Mouse (Mus musculus) induced T-regulatory cell, adult 2 months (primary cell): ENCODE measurements around the gene Erc2.
"Not testable (repeated sequence)": the region's sequence is repeated elsewhere in the genome, so short reads cannot be mapped to it uniquely, and the experiment has no call there.

Experiments
- DNase-seq: peaks from one replicate; pipeline ENCODE4 v3.0.0-alpha.2; 2012; ENCODE audit warnings: low read depth

The Erc2 gene

DNA sequence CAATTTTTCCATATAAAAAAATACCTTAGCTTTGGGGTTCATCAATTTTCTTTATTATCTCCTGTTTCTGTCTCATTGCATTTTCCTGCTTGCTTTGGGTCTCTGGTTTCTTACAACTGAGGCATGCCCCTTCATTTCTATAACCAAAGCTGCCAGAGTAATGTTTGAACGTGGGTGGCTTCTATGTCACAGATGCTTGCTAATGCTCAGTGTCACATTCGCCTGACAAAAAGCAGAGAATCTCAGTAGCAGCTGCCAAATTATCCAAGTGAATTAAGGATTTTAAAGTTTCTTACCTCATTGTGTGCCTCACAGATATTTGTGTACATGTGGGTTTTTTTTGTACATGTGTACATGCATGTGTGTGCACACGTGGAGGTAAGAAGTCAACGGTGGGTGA is 210.0 kb downstream of the Erc2 start:
- no peak for DNase-seq

DNA sequence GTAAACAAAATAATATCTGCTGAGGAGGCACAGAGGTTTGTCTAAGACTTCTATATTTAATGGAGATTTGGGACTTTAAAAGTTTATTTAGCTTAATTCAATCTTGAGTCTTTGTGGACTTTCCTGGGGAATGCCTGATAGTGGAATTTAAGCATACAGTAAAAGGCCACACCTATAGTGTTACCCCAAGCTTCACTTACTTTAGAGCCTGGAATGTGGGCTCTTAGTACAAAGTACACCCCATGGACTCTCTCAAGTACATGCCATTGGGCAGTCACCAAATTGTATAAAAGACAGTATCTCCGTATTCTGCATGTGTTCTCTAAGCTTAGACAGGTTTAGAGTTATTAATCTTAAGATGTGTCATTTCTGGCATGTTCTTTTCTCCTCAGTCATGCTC is 213.1 kb downstream of the Erc2 start:
- no peak for DNase-seq

DNA sequence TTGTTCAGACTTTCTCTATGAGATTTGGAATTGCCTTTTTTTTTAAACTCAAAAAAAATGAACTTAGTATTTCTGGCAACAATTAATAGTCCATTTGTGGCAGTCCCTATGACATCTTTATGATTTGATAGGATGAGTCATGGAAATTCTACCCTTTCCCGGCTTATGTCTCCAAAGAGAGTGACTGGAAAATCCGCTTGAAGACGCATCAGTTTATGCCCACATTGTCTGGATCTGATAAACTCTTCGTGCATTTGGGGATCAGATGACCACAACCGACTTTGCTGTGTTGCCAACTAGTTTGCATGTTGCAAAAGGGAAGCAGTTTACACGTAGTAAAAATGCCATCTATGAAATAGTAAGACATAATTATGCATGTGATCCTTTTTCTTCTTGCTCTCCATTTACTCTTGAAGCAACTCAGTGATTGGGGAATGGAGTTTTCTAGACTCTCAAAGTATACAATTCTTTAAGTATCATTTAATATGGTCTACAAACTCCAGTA is 215.4 kb downstream of the Erc2 start:
- DNase-seq = no peak

DNA sequence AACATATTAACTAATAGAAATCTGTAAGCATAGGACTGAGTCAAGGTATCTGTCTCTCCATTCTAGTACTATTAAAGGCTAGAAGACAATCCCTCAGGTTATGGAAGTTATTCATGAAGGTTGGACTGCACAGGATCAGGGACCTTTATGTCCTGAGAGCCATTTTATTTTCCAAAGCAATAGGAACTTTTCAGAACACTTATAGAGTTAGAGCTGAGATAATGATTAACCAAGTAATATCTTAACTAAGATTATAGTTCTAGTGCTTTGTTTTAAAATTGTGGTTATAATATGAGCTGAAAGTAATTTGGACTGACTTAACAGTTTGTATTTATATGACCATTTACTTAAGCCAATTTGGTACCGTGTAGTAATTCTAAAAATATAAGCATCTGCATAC is 217.9 kb downstream of the Erc2 start:
- DNase-seq = no peak

DNA sequence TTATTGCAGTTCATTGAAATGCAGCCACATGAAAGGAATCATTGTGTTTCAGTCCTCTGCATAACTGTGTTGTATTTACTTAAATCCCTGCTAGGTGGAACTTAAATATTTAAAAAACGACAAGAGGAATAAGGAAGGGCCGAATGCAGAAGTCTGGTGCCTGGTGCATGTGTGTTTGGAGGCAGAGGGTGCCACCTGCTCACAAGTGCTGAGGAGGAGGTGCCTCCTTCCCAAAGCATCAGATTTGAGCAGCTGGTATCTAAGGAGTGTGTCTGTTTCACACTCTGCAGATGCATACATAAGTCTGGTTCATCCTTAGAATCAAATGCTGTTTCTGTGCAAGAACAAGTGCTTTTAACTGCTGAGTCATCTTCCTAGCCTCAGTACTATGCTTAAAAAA is 224.6 kb downstream of the Erc2 start:
- no peak for DNase-seq

DNA sequence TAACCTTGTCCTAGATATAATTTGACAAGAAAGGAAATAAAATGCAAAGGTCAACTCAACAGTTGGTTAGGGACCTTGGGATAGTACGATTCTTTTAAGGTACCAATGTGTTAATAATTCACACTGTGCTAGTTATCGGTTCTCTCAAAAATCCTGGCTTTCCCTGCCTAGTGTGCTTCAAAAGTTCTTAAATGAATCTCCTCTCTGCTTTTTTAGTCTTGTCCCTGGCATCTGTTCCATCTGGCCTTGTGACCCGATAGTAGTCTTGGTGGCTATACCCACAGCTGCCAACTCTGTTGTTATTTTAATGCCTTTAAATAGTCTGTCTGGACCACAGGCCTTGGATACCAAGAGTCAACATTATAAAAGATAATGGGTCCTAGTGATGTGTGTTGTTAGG is 225.1 kb downstream of the Erc2 start:
- DNase-seq = no peak

DNA sequence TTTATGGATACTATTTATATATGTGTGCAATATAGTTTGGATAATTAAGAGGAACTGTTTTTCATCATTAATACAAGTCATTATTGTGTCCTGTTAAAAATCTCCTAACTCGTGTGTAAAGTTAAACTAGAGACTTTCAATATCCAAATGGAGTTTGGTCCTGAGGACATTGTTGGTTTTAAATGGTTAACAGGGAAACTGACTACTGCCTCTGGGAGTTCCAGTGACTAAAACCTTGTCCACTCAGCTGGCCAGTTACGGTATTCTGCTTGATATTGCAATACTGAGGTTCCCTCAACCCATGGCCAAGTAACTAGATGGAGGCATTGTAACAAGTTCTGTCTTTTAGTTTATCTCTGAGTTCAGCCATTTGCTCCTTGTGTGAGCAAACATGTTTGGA is 229.0 kb downstream of the Erc2 start:
- DNase-seq = no peak

DNA sequence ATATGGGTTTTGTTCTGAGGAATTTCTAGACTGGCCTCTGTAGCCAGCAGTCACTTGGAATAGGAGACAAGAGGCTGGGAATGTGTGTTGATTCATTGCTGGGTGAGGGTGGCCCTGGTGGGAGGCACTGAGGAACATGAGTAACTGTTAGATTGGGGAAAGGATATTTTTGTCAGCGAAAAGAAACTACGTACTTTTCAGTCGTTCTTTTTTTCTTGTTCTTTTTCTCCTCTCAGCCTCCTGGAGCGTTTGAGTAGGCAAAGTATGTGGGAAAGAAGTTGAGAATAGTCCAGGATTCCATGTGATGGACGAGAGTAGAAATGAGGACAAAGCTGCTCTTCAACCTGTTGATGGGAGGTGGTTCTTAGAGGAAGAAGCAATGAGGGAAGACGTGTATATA is 230.4 kb downstream of the Erc2 start:
- DNase-seq = no peak

DNA sequence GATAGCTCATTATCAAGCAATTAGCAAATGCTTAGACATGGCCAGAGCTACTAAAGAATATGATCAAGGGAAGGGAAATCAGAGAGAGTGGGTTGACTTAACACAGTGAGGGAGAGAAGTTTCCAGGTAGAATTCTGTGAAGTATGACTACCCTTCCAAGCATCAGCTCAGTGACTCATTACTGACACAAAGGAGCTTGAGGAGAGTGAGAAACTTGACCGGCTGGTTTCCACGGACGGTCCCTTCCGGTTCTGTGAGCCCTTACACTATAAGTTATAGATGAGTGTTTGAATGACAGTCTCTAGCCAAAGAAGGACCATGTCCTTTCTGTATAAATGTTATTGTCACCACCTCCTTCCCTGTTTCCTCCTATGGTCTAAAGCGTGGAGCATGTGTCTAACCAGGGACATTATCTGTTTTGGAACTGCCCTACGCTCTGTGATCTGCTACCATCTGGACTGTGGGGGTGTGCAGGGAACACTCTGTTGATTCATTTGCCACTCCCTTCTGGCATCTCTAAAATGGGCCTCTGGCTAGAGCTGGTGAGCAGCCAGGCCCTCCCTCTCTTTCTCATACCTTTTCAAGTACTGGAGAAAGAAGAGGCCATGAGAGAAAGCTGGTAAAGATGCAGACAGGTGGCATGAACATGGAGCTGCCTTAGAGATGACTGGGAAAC is 238.3 kb downstream of the Erc2 start:
- no peak for DNase-seq

DNA sequence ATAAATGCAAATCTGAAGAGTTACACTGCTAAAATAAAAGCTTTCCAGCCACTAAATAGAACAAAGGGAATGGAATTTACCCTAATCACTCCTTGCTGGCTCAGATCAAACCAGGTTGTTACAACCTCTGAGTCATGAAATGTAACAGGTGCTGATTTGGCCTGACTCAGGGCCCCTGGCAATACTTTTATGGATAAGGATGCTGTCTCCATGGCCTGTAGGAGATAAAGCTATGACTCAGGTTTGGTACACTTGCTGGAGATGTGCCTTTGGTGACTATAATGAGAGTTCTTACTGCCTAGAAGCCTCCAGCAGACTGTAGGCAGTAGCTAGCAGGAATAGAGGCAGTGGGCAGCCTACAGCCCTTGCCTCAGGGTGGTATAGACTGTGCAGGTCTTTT is 240.1 kb downstream of the Erc2 start:
- no peak for DNase-seq

DNA sequence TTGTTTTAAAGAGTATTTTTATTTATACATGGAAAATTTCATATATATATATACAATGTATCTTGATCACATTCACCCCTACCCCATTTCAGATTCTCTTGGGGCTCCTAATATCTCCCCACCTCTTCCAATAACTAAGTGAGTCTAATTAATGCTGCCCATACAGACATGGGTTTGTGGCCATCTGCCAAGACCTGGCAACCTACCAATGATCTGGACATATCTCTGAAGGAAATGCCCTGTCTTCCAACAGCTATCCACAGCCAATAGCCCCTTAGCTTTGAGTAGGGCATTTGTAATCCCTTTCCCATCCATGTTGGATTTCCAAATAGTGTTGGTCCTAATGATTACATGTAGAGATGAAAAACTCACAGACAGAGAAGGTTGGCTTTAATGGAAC is 245.2 kb downstream of the Erc2 start:
- DNase-seq = no peak

DNA sequence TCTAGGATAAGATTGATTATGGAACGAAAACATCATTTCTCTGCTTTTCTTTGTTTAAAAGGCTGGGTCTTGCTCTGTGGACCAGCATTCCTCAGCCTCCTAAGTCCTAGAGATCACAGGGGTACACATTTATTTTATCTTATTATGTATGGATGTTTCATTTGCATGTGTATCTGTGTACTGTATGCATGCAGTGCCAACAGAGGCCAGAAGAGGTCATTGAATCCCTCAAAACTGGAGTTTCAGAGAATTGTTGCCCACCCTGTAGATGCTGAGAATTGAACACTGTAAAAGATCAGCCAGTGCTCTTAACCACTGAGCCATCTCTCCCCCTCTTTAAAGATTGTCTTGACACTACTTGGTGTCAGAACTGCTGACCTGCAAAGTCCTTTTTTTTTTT is 251.4 kb downstream of the Erc2 start:
- DNase-seq = no peak

DNA sequence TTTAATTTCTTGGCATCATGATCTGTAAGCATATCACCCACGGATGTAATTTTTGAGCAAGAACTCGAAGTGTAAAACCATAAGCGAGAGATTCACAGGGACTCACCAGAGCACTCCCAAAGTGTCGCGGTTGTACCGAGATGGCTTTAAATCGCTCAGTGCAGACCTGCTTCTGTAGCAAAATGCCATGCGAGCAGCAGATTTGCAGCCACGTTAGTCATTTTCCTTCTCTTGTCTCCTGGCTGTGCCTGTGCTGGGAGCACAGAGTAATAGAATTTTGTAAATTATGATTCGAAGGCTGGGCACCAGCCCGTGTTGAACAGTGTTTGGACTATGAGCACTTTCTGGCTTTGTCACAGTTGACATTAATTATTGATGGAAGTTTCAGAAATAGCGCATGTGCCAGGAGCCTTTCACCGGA is 253.8 kb downstream of the Erc2 start:
- no peak for DNase-seq

DNA sequence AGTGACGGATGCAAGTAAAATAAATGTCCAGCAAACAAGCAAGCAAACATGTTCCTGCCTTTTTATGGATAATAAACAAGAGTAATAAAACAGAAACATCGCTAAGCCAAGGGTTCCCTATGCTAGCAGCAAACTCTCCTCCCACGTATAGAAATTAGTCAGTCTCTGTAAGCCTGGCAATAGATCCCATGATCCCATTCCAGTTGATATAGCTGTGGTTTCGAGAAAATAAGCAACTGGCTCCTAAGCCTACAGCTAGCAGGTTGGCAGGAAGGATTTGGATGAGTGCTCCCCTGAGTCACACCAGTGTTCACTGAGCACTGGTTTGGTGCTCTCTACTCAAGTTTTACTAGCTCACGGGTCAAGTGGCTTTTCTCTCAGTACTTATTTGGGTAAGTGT is 259.7 kb downstream of the Erc2 start:
- DNase-seq = no peak

DNA sequence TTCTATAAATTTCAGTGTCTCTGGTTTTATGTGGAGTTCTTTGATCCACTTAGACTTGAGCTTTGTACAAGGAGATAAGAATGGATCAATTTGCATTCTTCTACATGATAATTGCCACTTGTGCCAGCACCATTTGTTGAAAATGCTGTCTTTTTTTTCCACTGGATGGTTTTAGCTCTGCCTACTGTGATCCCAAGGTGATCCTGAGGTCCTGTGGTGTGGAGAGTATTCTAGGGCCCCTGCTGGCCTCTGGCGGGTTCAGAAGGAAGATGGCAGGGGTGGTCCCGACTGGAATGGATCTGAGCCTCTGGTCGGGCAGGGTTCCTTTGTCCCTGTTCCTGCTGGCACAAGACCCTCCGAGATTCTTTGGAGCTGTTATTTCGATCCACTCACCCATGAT is 264.1 kb downstream of the Erc2 start:
- not testable (repeated sequence) for DNase-seq

DNA sequence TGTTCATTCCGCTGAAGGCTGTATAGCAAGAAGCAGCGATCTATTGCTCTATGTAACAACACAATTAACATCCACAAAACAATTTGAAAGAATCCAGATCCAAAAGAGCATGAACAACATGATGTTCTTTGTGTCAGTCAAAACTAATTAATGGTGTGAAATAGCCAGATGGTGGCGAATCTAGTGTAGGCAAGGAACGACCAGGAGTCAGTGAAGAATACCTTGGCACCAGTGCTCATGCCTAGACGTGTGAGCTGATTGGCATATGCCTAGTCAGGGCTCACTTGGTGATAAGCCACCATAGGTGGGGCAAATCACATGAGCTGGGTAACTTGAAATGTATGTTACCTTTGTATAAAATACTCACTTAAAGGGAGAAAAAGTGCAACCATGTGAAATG is 265.3 kb downstream of the Erc2 start:
- no peak for DNase-seq

DNA sequence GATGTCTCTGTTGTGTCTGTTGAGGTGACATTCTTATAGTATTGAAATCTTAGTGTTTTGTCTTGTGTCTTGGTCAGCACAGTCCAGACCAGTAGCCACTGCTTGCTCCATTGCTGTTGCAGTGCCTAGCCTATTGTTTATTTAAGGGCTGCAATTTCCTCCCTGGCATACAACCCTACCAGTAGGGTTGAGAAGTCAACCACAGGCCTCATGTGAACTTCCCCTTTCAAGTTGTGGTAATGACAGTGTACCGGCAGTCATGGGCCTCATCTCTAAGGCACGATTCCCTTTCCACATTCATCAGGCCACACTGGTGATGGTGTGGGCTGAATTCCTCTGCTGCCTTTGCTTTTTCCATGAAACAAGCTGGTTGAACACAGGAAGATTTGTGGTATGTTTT is 267.4 kb downstream of the Erc2 start:
- DNase-seq = no peak

DNA sequence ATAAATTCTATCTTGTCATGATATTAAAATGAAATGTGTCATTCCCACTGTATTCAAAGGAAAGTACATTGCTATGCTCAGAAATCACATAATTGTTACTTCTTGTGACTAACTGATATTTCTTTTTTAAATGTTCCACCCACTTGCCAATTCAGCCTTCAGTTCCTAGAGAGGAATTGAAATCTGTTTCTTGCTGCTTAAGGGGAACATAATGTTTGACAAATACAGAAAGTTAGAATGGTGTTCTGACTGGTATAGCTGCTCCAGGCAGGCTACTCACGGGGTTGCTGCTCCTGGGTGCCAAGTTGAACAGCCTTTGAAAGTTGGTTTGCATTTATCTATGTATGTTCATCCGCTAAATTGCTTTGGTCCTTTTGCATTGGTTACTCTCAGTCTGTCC is 270.2 kb downstream of the Erc2 start:
- DNase-seq = no peak

DNA sequence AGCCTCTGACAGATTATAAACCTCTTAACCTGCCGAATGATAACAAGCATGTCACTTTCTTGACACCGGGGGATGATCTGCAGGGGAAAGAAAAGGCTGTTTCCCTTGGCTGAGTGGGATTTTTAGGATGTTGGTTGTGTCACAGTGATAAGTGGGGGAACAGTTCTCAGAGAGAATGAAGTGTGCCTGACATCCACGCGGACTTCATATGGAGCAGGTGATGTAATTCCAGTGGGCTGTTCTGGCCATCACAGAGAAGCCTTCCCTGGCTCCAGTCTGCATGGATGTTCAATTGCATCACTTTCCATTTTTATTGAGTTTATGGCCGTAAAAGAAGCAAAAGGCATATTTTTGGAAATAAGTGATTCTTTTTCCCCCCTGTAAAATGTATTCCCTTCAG is 279.5 kb downstream of the Erc2 start:
- DNase-seq = no peak

DNA sequence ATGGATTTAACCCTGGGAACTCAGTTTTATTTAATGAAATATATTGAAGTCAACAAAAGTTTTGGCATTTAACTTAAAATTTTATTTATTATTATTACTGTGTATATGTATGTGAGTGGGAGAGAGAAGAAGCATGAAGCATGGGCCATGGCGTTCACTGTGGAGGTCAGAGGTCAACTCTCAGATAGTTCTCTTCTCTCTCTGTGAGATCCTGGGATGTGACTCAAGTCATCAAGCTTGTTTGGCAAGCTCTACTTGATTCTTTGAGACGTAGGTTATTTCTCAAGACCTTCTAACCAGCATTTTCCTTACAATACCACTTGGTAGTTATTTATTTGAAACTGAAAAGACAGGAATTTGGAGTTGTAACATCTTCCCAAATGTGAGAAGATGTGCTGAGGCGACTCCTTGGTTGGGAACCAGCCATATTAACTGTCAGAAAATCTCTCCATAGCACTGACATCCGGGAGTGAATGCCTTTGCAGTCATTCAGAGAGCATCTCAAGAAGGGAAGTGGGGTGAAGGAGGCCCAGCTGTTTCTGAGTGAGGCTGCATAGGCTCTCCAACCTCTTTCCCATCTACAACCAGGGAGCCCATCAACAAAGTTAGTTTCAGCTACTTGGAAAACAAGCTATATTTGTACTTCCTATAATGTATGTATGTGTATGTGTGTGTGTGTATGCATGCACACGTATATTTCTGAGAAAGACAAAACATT is 299.6 kb downstream of the Erc2 start:
- no peak for DNase-seq

DNA sequence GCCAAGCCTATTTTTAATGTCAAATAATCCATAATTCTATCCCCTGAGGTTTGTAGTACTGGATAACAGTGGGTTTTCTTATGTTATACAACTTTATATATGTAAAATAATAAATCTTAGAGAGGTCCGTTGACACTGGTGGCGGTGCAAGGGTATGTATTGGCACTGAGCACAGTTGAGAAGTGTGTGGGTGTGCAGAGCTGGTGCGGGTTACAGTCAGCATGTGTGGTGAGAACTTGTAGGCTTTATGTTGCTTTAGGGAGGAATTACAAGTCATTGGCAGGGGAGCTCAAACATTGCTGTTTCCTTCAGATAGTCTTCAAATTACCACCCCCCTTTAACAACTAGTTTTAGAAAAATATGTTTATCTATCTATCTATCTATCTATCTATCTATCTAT is 305.1 kb downstream of the Erc2 start:
- no peak for DNase-seq

DNA sequence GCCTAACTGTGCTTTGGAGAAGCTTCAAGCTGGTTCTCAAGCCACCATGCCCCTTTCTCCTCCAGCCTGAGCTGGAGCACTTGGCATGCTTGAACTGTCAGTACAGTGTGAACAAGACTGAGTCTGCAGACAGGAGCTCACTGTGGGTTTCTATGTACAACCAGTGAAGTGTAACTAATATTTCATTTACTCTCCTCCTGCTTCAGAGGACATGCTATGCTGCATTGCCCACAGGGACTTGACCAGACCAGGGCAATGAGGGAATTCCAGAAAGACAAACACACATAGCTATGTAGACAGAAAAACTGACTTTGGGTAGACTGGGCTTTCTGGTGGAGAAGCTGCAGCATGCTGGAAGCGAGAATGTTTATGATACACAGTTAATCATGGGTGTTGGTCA is 311.3 kb downstream of the Erc2 start:
- DNase-seq = no peak

DNA sequence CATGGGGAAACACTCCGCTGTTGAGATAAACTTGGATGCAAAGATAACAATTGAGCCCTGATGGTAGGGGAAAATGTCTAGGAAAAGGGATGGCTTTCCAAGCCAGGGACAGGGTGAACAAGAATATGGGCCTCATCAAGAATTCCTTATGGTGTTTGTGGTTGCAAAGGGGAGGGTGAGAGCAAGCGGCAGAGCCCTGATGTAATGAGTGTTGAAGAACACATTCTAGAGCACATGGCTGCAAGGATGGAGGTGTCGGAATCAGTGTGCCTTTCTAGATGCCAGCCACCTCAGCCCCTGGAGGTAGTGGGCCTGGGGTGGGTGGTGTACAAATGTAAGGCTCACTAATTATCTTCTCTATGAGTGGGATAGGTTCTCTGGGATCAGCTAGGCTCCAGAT is 313.5 kb downstream of the Erc2 start:
- DNase-seq = no peak

DNA sequence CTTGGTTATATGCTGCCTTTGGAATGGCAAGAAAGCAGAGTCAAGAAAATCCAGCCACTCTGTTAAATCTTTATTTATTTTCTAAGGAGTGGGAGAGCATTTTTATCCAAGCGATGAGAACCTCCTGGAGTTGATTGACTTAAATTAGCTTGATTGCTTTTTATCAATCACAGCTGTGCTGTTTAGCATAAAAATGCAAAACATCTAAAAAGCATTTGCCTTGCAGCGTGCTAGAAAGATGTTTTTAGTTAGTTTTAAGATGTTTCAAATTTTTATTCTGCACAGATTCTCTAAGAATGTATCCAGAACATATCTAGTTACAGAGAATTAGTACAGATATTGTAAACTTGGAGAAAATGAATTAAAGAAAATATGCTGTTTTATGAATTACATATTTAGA is 315.7 kb downstream of the Erc2 start:
- DNase-seq = no peak
